Mouse (Mus musculus) retina, postnatal 1 day (tissue): ENCODE measurements at regions not wholly inside any gene's neighbourhood (a gene's known extent, or its start where the extent isn't known, plus 50 kb on each side); places are given as distances from the start of the nearest gene placed in this dataset.
A peak's percentile ranks its signal among the peaks of the same experiment; 100 is the strongest.

ENCODE experiments used
- DNase-seq: peaks from one replicate; pipeline ENCODE4 v3.0.0-alpha.2; 2012

GRCm38 (mm10) chr9:115484408-115484807, 174.2 kb upstream of the Stt3b start:
- DNase-seq: no peak

GRCm38 (mm10) chr9:115485219-115485618, 175.0 kb upstream of the Stt3b start:
- no peak for DNase-seq

- no peak for DNase-seq
These were observed 177.0 kb upstream of the Stt3b start for GRCm38 (mm10) chr9:115487175-115487760.

- DNase-seq: no peak
These were observed 178.9 kb upstream of the Stt3b start for GRCm38 (mm10) chr9:115488913-115489809.

GRCm38 (mm10) chr9:115492431-115493171, 182.4 kb upstream of the Stt3b start:
- DNase-seq: no peak

- no peak for DNase-seq
These were observed 183.5 kb upstream of the Stt3b start for GRCm38 (mm10) chr9:115493765-115494164.

- DNase-seq: no peak
These were observed 189.3 kb upstream of the Stt3b start for GRCm38 (mm10) chr9:115499536-115499935.

GRCm38 (mm10) chr9:115504789-115505188, 194.6 kb upstream of the Stt3b start:
- DNase-seq: no peak

GRCm38 (mm10) chr9:115507131-115507689, 197.0 kb upstream of the Stt3b start:
- DNase-seq: no peak

GRCm38 (mm10) chr9:115512835-115513629, 202.8 kb upstream of the Stt3b start:
- DNase-seq: no peak

GRCm38 (mm10) chr9:115517903-115518302, 207.7 kb upstream of the Stt3b start:
- DNase-seq: no peak

GRCm38 (mm10) chr9:115524161-115524560, 213.9 kb upstream of the Stt3b start:
- DNase-seq: no peak

GRCm38 (mm10) chr9:115524591-115524990, 214.4 kb upstream of the Stt3b start:
- DNase-seq: no peak

- DNase-seq: no peak
These were observed 216.1 kb upstream of the Stt3b start for GRCm38 (mm10) chr9:115526322-115526721.

- no peak for DNase-seq
These were observed 216.8 kb upstream of the Stt3b start for GRCm38 (mm10) chr9:115526981-115527380.

- no peak for DNase-seq
These were observed 224.0 kb upstream of the Stt3b start for GRCm38 (mm10) chr9:115534198-115534597.

- DNase-seq: no peak
These were observed 233.4 kb upstream of the Stt3b start for GRCm38 (mm10) chr9:115543665-115544064.

- DNase-seq: no peak
These were observed 235.0 kb upstream of the Stt3b start for GRCm38 (mm10) chr9:115545178-115545577.

GRCm38 (mm10) chr9:115545792-115546191, 235.6 kb upstream of the Stt3b start:
- no peak for DNase-seq

GRCm38 (mm10) chr9:115547625-115548325, 237.6 kb upstream of the Stt3b start:
- DNase-seq: peak; percentile 86

- peak; percentile 34 for DNase-seq
These were observed 238.6 kb upstream of the Stt3b start for GRCm38 (mm10) chr9:115548722-115549349.
